Mouse (Mus musculus): ENCODE results near the gene A1bg.

GRCm38 (mm10) chr15:60922912-60923311 is at the start of gene A1bg:
- no peak for TF ChIP-seq POLR2A (IDR thresholded peaks at IDR 0.05; ENCODE audit: extremely low read depth, insufficient read depth, low read length)
- no peak for TF ChIP-seq CTCF (IDR thresholded peaks at IDR 0.05; ENCODE audit: extremely low read depth, insufficient read depth, low read length)

Data from cortical plate, adult 2 months (tissue).